Mouse (Mus musculus): ENCODE data around the gene Prtg. TPM values are rescaled to one million over a fixed set of nuclear protein-coding genes. Genes with fewer than 3 reads are reported as not detected.

The Prtg gene
- total and polyA plus RNA-seq, 2 experiments from 2014 or later: 0.65 to 4.4 TPM

- Histone ChIP-seq H3K4me2 (ENCODE audit: low read depth, low read length) (no peak overlapping the region), H3K9ac (replicated peaks; ENCODE audit: low read length) (no peak overlapping the region), H3K27ac (no peak overlapping the region), H3K36me3 (ENCODE audit: insufficient read depth, low read length) (no peaks in the 10 kb centered on the region), H3K27me3 (ENCODE audit: insufficient read depth, low read length) (no peaks in the 10 kb centered on the region), H3K9me3 (ENCODE audit: low read length) (no peaks in the 10 kb centered on the region), H3K4me3 (ENCODE audit: low read length) (no peak overlapping the region), H3K4me1 (ENCODE audit: insufficient read depth, low read length) (no peaks in the 10 kb centered on the region)
- TF ChIP-seq CTCF (IDR thresholded peaks at IDR 0.05; ENCODE audit: low read depth): no peak
- DNase-seq (ENCODE audit: low spot score) (no peak), ATAC-seq (no peak)
- WGBS: 74% methylated on average over 6 of the region's 6 CpGs
Measured at GRCm38 (mm10) chr9:72867434-72867833, 60.8 kb downstream of the Prtg start.

DNA sequence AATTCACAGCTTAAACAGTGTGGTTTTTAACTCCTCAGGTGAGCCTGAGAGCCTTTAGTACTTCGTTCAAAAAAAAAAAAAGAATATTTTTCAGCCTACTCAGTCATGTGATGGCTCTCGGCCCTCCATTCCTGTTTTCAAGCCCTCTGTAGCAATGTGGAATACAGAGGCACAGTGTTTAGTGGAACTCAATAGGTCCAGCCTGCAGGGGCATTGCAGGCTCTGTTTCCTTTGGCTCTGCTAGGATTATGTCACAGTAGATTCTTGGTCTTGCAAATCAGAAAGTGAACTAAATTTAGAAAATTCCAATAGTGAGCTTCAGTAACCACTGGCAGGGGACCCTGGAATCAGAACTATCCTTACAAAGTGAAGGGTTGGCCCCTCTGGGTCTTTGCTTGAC lies 62.1 kb downstream of the Prtg start:
- 78% methylated on average over 2 of the region's 2 CpGs for WGBS
- H3K4me2 ChIP-seq (ENCODE audit: low read depth, low read length): no peak overlapping the region

GRCm38 (mm10) chr9:72871506-72872297 lies 65.0 kb downstream of the Prtg start:
- no peaks in the 10 kb centered on the region for H3K36me3 ChIP-seq (ENCODE audit: insufficient read depth, low read length)
- TF ChIP-seq CTCF (IDR thresholded peaks at IDR 0.05; ENCODE audit: low read depth): no peak
- no peaks in the 10 kb centered on the region for H3K9me3 ChIP-seq (ENCODE audit: low read length)
- peak overlapping the region; percentile 26 for H3K4me2 ChIP-seq (ENCODE audit: low read depth, low read length)
- no peak overlapping the region for H3K9ac ChIP-seq (replicated peaks; ENCODE audit: low read length)
- no peak for DNase-seq (ENCODE audit: low spot score)
- ATAC-seq: no peak
- H3K4me3 ChIP-seq (ENCODE audit: low read length): 0 out of 2 replicates have a peak overlapping the region, but pooled peaks have one; percentile 12
- no peaks in the 10 kb centered on the region for H3K4me1 ChIP-seq (ENCODE audit: insufficient read depth, low read length)
- no peaks in the 10 kb centered on the region for H3K27me3 ChIP-seq (ENCODE audit: insufficient read depth, low read length)
- no peak overlapping the region for H3K27ac ChIP-seq
- 16% methylated on average over 13 of the region's 13 CpGs for WGBS

More for the DNA sequence above, 62.1 kb downstream of the Prtg start:
- ATAC-seq: 0 out of 2 replicates have a peak, but pooled peaks have one; percentile 45
- Histone ChIP-seq H3K27me3 (ENCODE audit: insufficient read depth, low read length) (no peaks in the 10 kb centered on the region), H3K36me3 (ENCODE audit: insufficient read depth, low read length) (no peaks in the 10 kb centered on the region), H3K9me3 (ENCODE audit: low read length) (no peaks in the 10 kb centered on the region), H3K27ac (no peak overlapping the region), H3K4me3 (ENCODE audit: low read length) (no peak overlapping the region), H3K4me1 (ENCODE audit: insufficient read depth, low read length) (no peaks in the 10 kb centered on the region), H3K9ac (replicated peaks; ENCODE audit: low read length) (no peak overlapping the region)
- DNase-seq (ENCODE audit: low spot score): no peak
- TF ChIP-seq CTCF (IDR thresholded peaks at IDR 0.05; ENCODE audit: low read depth): no peak

DNA sequence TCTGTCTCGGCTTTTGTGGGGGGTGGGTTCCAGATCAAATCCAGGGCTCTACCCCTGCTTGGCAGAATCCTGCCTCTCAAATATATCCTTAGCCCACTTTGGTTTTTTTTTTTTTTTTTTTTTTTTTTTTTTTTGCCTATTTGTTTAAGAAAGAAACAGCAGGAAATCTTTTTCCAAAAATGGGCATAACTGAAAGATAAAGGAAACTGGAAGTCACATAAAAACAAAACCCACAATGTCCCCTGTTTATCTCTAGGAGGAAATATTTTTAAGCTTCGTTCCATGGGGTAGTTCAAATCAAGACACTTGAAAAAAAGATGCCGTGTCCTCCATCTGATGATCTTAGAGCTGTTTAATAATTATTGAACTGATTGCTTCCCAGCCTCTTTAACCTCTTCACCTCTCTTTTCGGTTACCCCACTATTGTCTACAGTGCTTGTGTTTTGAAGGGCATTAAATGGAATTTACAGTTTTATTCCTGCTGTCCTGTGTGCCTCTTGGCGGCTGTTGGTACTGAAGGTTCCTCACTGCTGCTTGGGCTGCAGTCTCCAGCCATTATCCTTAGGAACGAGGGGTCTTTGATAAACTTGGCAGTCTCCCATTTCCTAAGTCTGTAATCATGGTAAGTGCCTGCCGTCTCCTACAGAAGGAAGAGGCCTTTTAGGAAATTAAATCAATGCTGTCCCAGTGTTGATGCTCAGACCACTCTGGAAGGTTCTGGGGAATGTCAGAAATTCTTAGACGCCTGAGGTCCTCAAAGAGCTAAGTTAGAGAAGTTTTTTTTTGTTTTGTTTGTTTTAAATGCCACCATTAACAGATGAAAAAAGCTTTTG lies 65.8 kb downstream of the Prtg start:
- 25% methylated on average over 8 of the region's 8 CpGs for WGBS
- ATAC-seq (no peak), DNase-seq (ENCODE audit: low spot score) (no peak)
- no peak for TF ChIP-seq CTCF (IDR thresholded peaks at IDR 0.05; ENCODE audit: low read depth)
- Histone ChIP-seq H3K9me3 (ENCODE audit: low read length) (no peaks in the 10 kb centered on the region), H3K4me1 (ENCODE audit: insufficient read depth, low read length) (no peaks in the 10 kb centered on the region), H3K9ac (replicated peaks; ENCODE audit: low read length) (no peak overlapping the region), H3K36me3 (ENCODE audit: insufficient read depth, low read length) (no peaks in the 10 kb centered on the region), H3K27me3 (ENCODE audit: insufficient read depth, low read length) (no peaks in the 10 kb centered on the region), H3K4me3 (ENCODE audit: low read length) (no peak overlapping the region), H3K27ac (no peak overlapping the region), H3K4me2 (ENCODE audit: low read depth, low read length) (peak overlapping the region; percentile 26)

- peak; percentile 50 for TF ChIP-seq CTCF (IDR thresholded peaks at IDR 0.05; ENCODE audit: low read depth)
- no peaks in the 10 kb centered on the region for H3K27me3 ChIP-seq (ENCODE audit: insufficient read depth, low read length)
- WGBS: 78% methylated on average over 2 of the region's 2 CpGs
- H3K4me1 ChIP-seq (ENCODE audit: insufficient read depth, low read length): no peaks in the 10 kb centered on the region
- no peak overlapping the region for H3K27ac ChIP-seq
- H3K4me3 ChIP-seq (ENCODE audit: low read length): no peak overlapping the region
- no peaks in the 10 kb centered on the region for H3K36me3 ChIP-seq (ENCODE audit: insufficient read depth, low read length)
- no peak overlapping the region for H3K9ac ChIP-seq (replicated peaks; ENCODE audit: low read length)
- ATAC-seq (no peak), DNase-seq (ENCODE audit: low spot score) (no peak)
- no peaks in the 10 kb centered on the region for H3K9me3 ChIP-seq (ENCODE audit: low read length)
- no peak overlapping the region for H3K4me2 ChIP-seq (ENCODE audit: low read depth, low read length)
Measured at GRCm38 (mm10) chr9:72875878-72876277, 69.2 kb downstream of the Prtg start.

- ATAC-seq: no peak
- H3K4me2 ChIP-seq (ENCODE audit: low read depth, low read length): no peak overlapping the region
- 25% methylated on average over 11 of the region's 11 CpGs for WGBS
Measured at GRCm38 (mm10) chr9:72877905-72878304, 71.2 kb downstream of the Prtg start.

More at GRCm38 (mm10) chr9:72877905-72878304, 71.2 kb downstream of the Prtg start:
- DNase-seq (ENCODE audit: low spot score): peak; percentile 37
- H3K27ac ChIP-seq: no peak overlapping the region
- no peaks in the 10 kb centered on the region for H3K27me3 ChIP-seq (ENCODE audit: insufficient read depth, low read length)
- no peak for TF ChIP-seq CTCF (IDR thresholded peaks at IDR 0.05; ENCODE audit: low read depth)
- no peak overlapping the region for H3K4me3 ChIP-seq (ENCODE audit: low read length)
- H3K9ac ChIP-seq (replicated peaks; ENCODE audit: low read length): no peak overlapping the region
- H3K4me1 ChIP-seq (ENCODE audit: insufficient read depth, low read length): no peaks in the 10 kb centered on the region
- no peaks in the 10 kb centered on the region for H3K36me3 ChIP-seq (ENCODE audit: insufficient read depth, low read length)
- no peaks in the 10 kb centered on the region for H3K9me3 ChIP-seq (ENCODE audit: low read length)
